Mouse (Mus musculus): ENCODE measurements around the gene Ubr1.

DNA sequence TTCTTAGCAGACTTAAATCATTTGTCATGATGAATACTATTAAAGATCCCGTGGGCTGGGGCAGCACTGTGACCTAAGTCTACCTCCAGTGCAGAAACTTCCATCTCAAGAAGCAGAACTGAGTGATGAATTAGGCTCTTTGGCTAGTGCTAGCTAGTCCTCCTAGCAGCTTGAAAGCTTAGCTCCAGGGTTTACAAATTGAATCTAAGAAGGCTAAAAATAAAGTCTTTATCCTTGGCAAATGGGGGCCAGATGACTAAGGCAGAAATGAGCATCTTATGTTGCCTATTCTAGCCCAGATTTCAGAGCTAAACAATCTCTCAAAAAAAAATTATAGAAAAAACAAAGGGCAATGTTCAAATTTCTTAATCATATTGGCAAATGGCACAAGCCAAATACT lies 109.8 kb downstream of the Ubr1 start:
- TF ChIP-seq CTCF (IDR thresholded peaks at IDR 0.05; ENCODE audit: low read depth) (no peak), EP300 (IDR thresholded peaks at IDR 0.05; ENCODE audit: low read depth) (no peak)

All from liver, embryonic 14.5 days (tissue).